Mouse (Mus musculus) spleen, adult 2 months (tissue): ENCODE results near the gene Gm49380.

Source experiments
- CTCF ChIP-seq: fragments of 200-500 bp; IDR thresholded peaks from 2 replicates; pipeline ENCODE4 v1.5.1; 2011; ENCODE audit warnings: mild to moderate bottlenecking, inconsistent platforms; ENCODE audit not compliant: insufficient read depth, insufficient read length, insufficient replicate concordance; ENCODE audit errors: extremely low read depth
- POLR2A ChIP-seq: fragments of 200-500 bp; IDR thresholded peaks from 2 replicates; pipeline ENCODE4 v1.6.1; 2011; ENCODE audit warnings: low read depth, low read length, inconsistent platforms

GRCm38 (mm10) chr9:44076764-44077120 is 36.6 kb downstream of the Gm49380 start:
- TF ChIP-seq CTCF, result peak; percentile 27; the same call in 1 of the 2 replicates
- TF ChIP-seq POLR2A, result no peak
